Mouse (Mus musculus): ENCODE measurements around the gene Nos1ap.

- TF ChIP-seq CTCF (IDR thresholded peaks at IDR 0.05; ENCODE audit: low read depth): no peak
- TF ChIP-seq EP300 (optimal IDR thresholded peaks at IDR 0.05): no peak
These were observed 222.5 kb downstream of the Nos1ap start for GRCm38 (mm10) chr1:170366981-170367700.
